Mouse (Mus musculus): ENCODE results near the gene Tesk2. TPM values are rescaled to one million over a fixed set of nuclear protein-coding genes. Genes with fewer than 3 reads are reported as not detected.
"Not testable (repeated sequence)": the region's sequence is repeated elsewhere in the genome, so short reads cannot be mapped to it uniquely, and the experiment has no call there.

The Tesk2 gene
- 6.9 and 7.4 TPM in 2 replicates for polyA plus RNA-seq (2016; fragmentation: Nextera tagmentation; extraction: Ambion mirVana)

DNA sequence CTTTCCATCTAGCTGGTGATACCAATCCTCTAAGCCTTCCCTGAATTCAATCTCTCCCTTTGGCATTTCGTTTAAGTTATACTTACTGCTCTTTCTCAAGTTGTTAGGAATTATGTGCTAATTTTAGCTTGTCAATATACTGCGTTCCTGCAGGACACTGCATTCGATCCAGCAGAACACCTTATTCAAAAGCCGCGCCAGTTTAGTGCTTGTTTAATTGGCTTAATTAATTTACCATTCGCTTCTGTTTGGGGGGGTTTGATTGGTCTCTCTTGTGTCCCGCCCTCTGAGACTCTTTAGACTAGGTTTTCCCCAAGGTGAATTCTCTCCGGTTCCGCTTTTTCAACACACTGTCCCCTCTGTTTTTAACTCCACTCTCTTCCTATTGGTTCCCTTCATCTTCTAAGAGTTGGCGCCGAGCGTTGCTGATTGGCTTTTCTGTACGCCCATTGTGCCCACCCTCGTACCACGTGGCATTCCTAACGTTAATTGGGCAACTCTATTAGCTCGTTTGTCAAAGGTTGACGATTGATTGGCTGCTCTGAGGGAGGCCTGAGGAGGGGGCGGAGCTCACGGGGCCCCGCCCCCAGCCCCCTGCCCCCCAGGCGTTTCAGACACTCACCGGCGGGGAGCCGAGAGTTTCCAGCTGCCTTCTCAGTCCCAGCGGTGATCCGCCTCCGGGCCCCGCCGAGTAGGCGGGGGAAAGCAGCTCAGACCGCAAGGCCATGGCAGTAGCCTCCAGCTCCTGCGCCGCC, at the start of gene Tesk2:
TSS of gene Tesk2 (plus strand) at position 606 of the 755 bp plus-strand sequence.
- H3K4me3 ChIP-seq = peak within 1 kb of the TSS; percentile 80
- peak within 1 kb of the TSS; percentile 82 for H3K9ac ChIP-seq
- peak within 1 kb of the TSS; percentile 90 for H3K4me2 ChIP-seq (replicated peaks)
- peak within 1 kb of the TSS; percentile 81 for H3K27ac ChIP-seq
- WGBS = under 1% methylated on average over 33 of the region's 34 CpGs
- H3K4me1 ChIP-seq = peaks cover 15% of the 10 kb centered on the region
- H3K27me3 ChIP-seq = 0 out of 2 replicates have a peak, but pooled peaks cover 3% of the 10 kb centered on the region
- peaks cover 5% of the 10 kb centered on the region; the same call in 1 of the 2 replicates for H3K36me3 ChIP-seq
- ATAC-seq (ENCODE audit: low FRiP score) = peak; percentile 99
- no peaks in the 10 kb centered on the region for H3K9me3 ChIP-seq (replicated peaks)

DNA sequence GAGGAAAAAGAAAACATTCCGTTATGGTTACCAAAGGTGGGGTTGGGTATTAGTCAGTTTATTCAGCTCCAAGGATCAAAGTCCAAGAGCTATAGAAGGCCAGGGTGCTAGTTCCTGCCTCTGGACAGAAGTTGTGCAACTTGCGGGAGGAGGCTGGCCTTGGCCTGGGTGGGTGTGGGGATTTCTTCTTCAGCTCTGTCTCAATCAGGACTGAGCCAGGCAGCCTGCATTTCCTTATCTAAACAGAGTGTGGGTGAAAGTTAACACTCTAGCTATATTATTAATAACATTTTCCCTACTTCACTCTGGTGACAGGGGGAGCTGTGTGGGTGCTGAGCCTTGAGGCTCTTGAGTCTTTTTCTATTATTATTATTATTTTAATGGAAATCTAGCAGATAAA, 48.0 kb upstream of the Tesk2 start:
- Histone ChIP-seq H3K27ac (no peak overlapping the region), H3K27me3 (no peaks in the 10 kb centered on the region), H3K4me1 (no peaks in the 10 kb centered on the region), H3K4me2 (replicated peaks) (no peak overlapping the region), H3K9me3 (replicated peaks) (no peaks in the 10 kb centered on the region), H3K4me3 (no peak overlapping the region), H3K36me3 (no peaks in the 10 kb centered on the region), H3K9ac (no peak overlapping the region)
- 78% methylated on average over 2 of the region's 2 CpGs for WGBS
- ATAC-seq (ENCODE audit: low FRiP score) = no peak

DNA sequence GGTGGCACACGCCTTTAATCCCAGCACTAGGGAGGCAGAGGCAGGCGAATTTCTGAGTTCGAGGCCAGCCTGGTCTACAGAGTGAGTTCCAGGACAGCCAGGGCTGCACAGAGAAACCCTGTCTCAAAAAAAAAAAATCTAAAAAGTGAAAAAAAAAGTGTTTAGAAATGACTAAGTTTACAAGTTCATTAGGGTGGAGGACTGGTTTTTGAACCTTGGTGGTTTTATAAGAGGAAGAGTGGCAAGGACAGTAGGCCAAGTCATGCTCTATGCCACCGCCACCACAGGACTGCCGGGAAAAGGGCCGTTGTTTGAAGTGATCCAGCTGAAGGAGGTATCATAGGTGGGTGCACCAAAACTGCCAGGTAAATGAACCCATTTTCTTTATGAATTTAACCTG, 46.0 kb upstream of the Tesk2 start:
- ATAC-seq (ENCODE audit: low FRiP score); H3K27ac ChIP-seq; H3K9ac ChIP-seq; H3K4me1 ChIP-seq; H3K4me3 ChIP-seq; H3K9me3 ChIP-seq (replicated peaks); H3K36me3 ChIP-seq; H3K4me2 ChIP-seq (replicated peaks); H3K27me3 ChIP-seq: not testable (repeated sequence)
- 93% methylated on average over 6 of the region's 6 CpGs for WGBS

DNA sequence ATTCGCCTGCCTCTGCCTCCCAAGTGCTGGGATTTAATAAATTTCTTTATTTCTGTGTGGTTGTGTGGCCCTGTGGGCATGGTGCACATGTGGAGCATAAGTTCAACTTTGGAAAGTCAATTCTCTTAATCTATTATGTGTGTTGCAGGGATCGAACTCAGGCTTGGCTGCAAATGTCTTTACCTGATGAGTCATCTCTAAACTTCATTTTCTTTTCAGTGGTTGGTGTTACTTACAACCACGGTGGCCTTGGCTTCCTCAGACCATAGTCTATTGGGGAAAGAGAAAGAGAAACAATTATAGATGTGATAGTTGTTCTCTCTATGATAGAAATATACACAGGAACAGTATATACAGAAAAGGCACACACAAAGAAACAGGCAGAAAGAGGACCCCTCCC, 44.7 kb upstream of the Tesk2 start:
- H3K36me3 ChIP-seq = no peaks in the 10 kb centered on the region
- H3K27ac ChIP-seq = no peak overlapping the region
- H3K9me3 ChIP-seq (replicated peaks) = no peaks in the 10 kb centered on the region
- WGBS = 84% methylated on average over 3 of the region's 3 CpGs
- no peak overlapping the region for H3K4me3 ChIP-seq
- no peak overlapping the region for H3K9ac ChIP-seq
- H3K4me1 ChIP-seq = no peaks in the 10 kb centered on the region
- H3K4me2 ChIP-seq (replicated peaks) = no peak overlapping the region
- ATAC-seq (ENCODE audit: low FRiP score) = no peak
- no peaks in the 10 kb centered on the region for H3K27me3 ChIP-seq

DNA sequence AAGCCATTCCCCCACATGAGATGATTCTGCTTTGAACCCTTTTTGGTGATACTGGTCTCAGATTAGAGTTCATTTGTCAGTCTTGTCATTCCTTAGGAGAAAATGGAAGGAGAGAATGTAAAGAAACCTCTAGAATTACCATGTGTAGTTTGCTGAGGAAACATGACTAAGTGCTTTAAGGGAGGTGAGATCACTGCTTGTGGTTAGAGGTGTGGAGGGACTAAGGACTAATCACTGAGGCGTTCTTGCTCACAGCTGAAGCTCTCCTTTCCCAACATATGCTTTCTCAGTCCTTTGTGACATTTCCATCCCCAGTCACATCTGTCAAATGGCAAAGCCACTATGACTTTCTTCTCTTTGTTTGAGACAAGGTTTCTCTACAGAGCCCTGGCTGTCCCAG, 42.9 kb upstream of the Tesk2 start:
- ATAC-seq (ENCODE audit: low FRiP score) = no peak
- H3K9me3 ChIP-seq (replicated peaks) = no peaks in the 10 kb centered on the region
- no peak overlapping the region for H3K27ac ChIP-seq
- H3K4me3 ChIP-seq = no peak overlapping the region
- no peaks in the 10 kb centered on the region for H3K36me3 ChIP-seq
- 95% methylated on average over 1 of the region's 1 CpGs for whole genome bisulfite sequencing
- H3K4me1 ChIP-seq = no peaks in the 10 kb centered on the region
- no peaks in the 10 kb centered on the region for H3K27me3 ChIP-seq
- no peak overlapping the region for H3K4me2 ChIP-seq (replicated peaks)
- no peak overlapping the region for H3K9ac ChIP-seq

DNA sequence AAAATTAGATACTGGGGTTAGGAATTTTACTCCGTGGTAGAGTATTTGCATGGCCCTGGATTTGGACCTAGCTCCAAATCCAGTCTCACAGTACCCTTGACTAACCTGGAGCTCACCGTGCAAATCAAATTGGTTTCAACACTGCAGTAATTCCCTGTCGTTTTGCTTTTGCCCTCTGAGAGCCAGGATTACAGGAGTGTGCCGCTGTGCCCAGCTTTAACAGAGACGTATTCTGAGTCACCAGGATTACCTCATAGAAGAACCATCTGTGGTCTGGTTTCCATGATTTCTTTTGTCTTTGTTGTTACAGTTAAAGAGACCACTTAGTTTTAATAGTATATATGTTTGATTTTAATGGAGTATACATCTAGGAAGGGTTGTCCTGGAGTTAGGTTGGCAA, 41.6 kb upstream of the Tesk2 start:
- Histone ChIP-seq H3K27me3 (no peaks in the 10 kb centered on the region), H3K4me1 (no peaks in the 10 kb centered on the region), H3K36me3 (no peaks in the 10 kb centered on the region), H3K4me3 (no peak overlapping the region), H3K27ac (no peak overlapping the region), H3K4me2 (replicated peaks) (no peak overlapping the region), H3K9me3 (replicated peaks) (no peaks in the 10 kb centered on the region), H3K9ac (no peak overlapping the region)
- WGBS = 72% methylated on average over 5 of the region's 5 CpGs
- ATAC-seq (ENCODE audit: low FRiP score) = no peak

DNA sequence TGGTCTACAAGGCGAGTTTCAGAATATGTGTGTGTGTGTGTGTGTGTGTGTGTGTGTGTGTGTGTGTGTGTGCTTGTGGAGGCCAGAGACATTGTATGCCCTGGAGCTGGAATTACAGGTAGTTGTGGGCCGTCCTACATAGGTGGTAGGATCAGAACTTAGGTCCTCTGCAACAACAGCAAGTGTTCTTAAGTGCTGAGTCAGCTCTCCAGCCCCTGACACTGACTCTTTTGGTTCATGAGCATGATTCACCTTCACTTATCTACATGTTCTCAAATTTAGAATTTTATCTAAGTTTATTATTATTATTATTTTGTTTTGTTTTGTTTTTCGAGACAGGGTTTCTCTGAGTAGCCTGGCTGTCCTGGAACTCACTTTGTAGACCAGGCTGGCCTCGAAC, 40.2 kb upstream of the Tesk2 start:
- 87% methylated on average over 4 of the region's 4 CpGs for WGBS
- not testable (repeated sequence) for H3K4me3 ChIP-seq; H3K9ac ChIP-seq; ATAC-seq (ENCODE audit: low FRiP score); H3K4me1 ChIP-seq; H3K9me3 ChIP-seq (replicated peaks); H3K4me2 ChIP-seq (replicated peaks); H3K36me3 ChIP-seq; H3K27me3 ChIP-seq; H3K27ac ChIP-seq

DNA sequence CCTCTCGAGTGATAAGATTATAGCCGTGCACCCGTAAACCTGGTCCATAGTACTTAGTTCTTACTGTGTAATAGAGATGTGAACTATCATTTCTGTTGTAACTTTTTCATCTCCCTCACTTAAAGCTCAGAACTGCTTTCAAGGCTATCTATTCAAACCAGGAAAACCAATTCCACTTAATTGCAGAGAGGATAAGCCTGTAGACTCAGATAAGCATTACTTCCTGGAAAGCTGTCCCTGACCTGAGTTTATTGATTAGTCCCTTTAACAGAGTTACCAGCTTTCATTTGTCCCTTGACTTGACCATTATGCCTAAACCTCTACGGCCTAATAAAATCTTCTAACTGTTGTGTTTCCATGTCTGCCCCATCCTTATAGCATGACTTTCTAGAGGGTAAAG, 36.8 kb upstream of the Tesk2 start:
- H3K4me2 ChIP-seq (replicated peaks) = no peak overlapping the region
- WGBS = 95% methylated on average over 4 of the region's 4 CpGs
- no peak overlapping the region for H3K4me3 ChIP-seq
- no peaks in the 10 kb centered on the region for H3K9me3 ChIP-seq (replicated peaks)
- H3K27ac ChIP-seq = no peak overlapping the region
- H3K27me3 ChIP-seq = no peaks in the 10 kb centered on the region
- H3K4me1 ChIP-seq = peaks cover 15% of the 10 kb centered on the region
- H3K36me3 ChIP-seq = peaks cover 4% of the 10 kb centered on the region; the same call in 1 of the 2 replicates
- no peak for ATAC-seq (ENCODE audit: low FRiP score)
- no peak overlapping the region for H3K9ac ChIP-seq

DNA sequence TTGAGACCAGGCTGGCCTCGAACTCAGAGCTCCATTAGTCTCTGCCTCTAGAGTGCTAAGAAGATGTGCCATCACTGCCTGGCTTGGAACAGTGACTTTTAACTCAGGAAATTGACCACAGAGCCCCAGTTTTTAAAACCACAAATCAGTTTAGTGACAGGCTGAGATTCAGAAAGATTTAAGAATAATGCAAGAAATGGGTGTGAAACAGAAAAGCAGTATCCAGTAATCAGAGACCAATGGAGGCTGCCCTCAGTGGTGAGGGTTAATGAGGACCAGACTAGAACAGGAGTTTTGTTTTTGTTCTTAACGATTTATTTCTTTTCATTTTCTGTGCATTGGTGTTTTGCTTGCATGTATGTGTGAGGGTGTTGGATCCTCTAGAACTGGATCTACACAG, 36.1 kb upstream of the Tesk2 start:
- Histone ChIP-seq H3K4me3 (peak overlapping the region; percentile 59), H3K4me1 (peaks cover 15% of the 10 kb centered on the region), H3K27me3 (no peaks in the 10 kb centered on the region), H3K9ac (no peak overlapping the region), H3K4me2 (replicated peaks) (peak overlapping the region; percentile 70; the same call in 1 of the 2 replicates), H3K9me3 (replicated peaks) (no peaks in the 10 kb centered on the region), H3K27ac (peak overlapping the region; percentile 89), H3K36me3 (peaks cover 6% of the 10 kb centered on the region; the same call in 1 of the 2 replicates)
- 73% methylated on average over 2 of the region's 2 CpGs for WGBS
- no peak for ATAC-seq (ENCODE audit: low FRiP score)

DNA sequence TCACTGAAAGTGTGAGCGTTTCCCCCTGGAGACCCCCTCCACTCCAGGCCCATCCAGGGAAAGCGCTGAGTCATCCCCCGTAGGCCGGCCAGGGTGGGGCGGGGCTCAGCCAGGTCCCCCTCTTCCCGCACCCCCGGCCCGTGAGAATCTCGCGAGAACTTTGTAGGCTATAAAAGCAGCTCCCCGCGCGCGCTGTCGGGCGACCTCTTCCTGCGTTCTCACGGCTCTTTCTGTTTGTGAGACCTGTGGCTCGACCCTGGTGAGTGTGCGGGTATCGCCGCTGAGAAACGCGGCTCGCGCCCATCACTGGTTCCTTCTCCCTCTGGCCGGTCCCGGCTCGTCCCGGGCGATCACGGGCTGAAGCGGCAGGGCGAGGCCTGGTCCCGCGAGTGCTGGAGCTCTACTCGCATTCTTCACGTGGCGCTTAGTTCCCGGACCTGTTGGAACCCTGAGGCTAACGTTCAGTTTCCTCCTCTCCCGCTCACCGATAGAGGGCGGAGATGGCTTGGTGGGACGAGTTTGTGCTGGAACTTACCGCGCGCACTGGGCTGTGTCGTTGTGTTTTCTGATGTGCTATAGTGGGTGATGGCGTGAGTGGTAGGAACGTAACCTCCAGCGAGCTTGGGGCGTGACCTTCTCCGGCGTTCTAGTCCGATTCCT, 35.2 kb upstream of the Tesk2 start, which contains the start of gene Prdx1:
TSS of gene Prdx1 (plus strand) at position 143 of the 660 bp plus-strand sequence.
- peak within 1 kb of the TSS; percentile 59 for H3K4me3 ChIP-seq
- peak within 1 kb of the TSS; percentile 70 for H3K4me2 ChIP-seq (replicated peaks)
- peak; percentile 96 for ATAC-seq (ENCODE audit: low FRiP score)
- H3K36me3 ChIP-seq = peaks cover 6% of the 10 kb centered on the region; the same call in 1 of the 2 replicates
- H3K27ac ChIP-seq = peak within 1 kb of the TSS; percentile 89
- WGBS = under 1% methylated on average over 56 of the region's 56 CpGs
- no peaks in the 10 kb centered on the region for H3K9me3 ChIP-seq (replicated peaks)
- H3K9ac ChIP-seq = peak within 1 kb of the TSS; percentile 71
- H3K4me1 ChIP-seq = peaks cover 15% of the 10 kb centered on the region
- no peaks in the 10 kb centered on the region for H3K27me3 ChIP-seq

DNA sequence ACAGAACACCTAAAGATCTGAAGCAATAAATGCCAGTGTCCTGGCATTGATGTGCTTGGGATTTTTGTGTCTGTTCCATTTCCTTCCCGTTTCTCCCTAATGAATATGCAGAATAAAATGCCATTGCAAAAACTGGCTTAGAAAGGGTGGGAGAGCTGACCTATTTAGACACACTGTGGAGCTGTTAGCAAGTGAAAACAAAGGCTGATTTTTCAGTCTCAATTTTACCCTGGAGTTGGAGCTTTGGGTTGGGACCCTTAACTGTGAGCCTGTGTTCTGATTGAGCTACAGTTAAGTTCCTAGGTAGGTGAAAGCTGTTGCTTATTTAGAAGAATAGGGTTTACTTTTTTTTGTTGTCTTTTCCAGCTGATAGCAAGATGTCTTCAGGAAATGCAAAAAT, 33.7 kb upstream of the Tesk2 start:
- no peaks in the 10 kb centered on the region for H3K27me3 ChIP-seq
- no peak overlapping the region for H3K9ac ChIP-seq
- ATAC-seq (ENCODE audit: low FRiP score) = no peak
- no peaks in the 10 kb centered on the region for H3K9me3 ChIP-seq (replicated peaks)
- peaks cover 15% of the 10 kb centered on the region for H3K4me1 ChIP-seq
- no peak overlapping the region for H3K27ac ChIP-seq
- peak overlapping the region; percentile 59 for H3K4me3 ChIP-seq
- 27% methylated on average over 1 of the region's 1 CpGs for WGBS
- H3K36me3 ChIP-seq = peaks cover 12% of the 10 kb centered on the region
- H3K4me2 ChIP-seq (replicated peaks) = peak overlapping the region; percentile 70

DNA sequence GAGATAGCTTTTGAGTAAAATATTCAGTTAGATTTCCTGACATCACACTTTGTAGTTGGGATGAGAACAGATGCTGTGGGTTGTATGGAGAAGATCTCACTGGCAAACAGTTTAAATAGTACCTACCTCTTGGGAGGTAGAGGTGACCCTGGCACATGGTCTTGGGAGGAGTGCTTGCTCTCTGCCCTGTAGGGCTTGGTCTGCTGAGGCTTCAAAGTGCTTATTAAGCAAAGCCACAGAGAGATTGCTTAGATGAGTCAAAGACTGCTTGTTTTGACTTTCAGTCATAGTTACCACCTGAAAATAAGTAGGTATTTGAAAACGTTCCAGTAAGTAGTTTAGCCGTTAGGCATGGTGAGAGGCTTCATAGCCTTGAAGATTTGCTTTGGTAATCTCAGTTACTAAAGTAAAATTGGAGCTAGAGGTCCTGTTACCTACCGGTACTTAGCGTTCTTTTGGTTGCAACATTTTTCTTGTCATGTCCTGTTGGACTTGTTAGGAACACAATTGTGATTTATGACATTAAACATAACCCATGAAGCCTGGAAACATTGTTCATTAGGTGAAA, 31.4 kb upstream of the Tesk2 start:
- Histone ChIP-seq H3K4me3 (no peak overlapping the region), H3K9ac (no peak overlapping the region), H3K27me3 (no peaks in the 10 kb centered on the region), H3K4me1 (peaks cover 15% of the 10 kb centered on the region), H3K27ac (no peak overlapping the region), H3K4me2 (replicated peaks) (no peak overlapping the region), H3K9me3 (replicated peaks) (no peaks in the 10 kb centered on the region), H3K36me3 (peaks cover 25% of the 10 kb centered on the region)
- ATAC-seq (ENCODE audit: low FRiP score) = no peak
- WGBS = 96% methylated on average over 4 of the region's 4 CpGs
